In genomic region chrX:164526566-164526965, GRCm38 (mm10) we compare ENCODE assay signal across 24 mouse cellular contexts. TPM values are rescaled to one million over a fixed set of nuclear protein-coding genes. Genes with fewer than 3 reads are reported as not detected.
"Had no signal": no experiment of that assay in that cellular context is flagged by ENCODE, and none has a peak within 500 bp of the region (broad histone marks: within the 10 kb centered on the region; RNA-seq: fewer than 3 reads in every experiment).

No protein-coding gene starts in this region.

- H3K4me1 ChIP-seq: limb, embryonic 12.5 days; limb, embryonic 15.5 days; lung, embryonic 15.5 days; megakaryocyte, embryonic 14.5 days; midbrain, embryonic 10.5 days; midbrain, embryonic 13.5 days; neural tube, embryonic 13.5 days; stomach, embryonic 15.5 days had no signal

- ATAC-seq: hindbrain, postnatal 0 days; inflammation-experienced regulatory T-cells, adult 6 months; intestine, embryonic 16.5 days; midbrain, embryonic 13.5 days; midbrain, embryonic 16.5 days had no signal

- H3K4me2 ChIP-seq: limb, embryonic 12.5 days; limb, embryonic 15.5 days; lung, embryonic 15.5 days; midbrain, embryonic 13.5 days; neural tube, embryonic 13.5 days; stomach, embryonic 15.5 days had no signal

- H3K4me3 ChIP-seq: limb, embryonic 12.5 days; limb, embryonic 15.5 days; lung, embryonic 15.5 days; megakaryocyte, embryonic 14.5 days; midbrain, embryonic 10.5 days; midbrain, embryonic 13.5 days; myocyte; neural tube, embryonic 13.5 days; stomach, embryonic 15.5 days had no signal

- H3K27ac ChIP-seq: hindbrain, postnatal 0 days; limb, embryonic 12.5 days; limb, embryonic 15.5 days; liver, embryonic 14.5 days; lung, embryonic 15.5 days; midbrain, embryonic 10.5 days; midbrain, embryonic 13.5 days; neural tube, embryonic 13.5 days; stomach, embryonic 15.5 days had no signal

- H3K9ac ChIP-seq: limb, embryonic 12.5 days; limb, embryonic 15.5 days; liver, embryonic 14.5 days; lung, embryonic 15.5 days; midbrain, embryonic 13.5 days; neural tube, embryonic 13.5 days; stomach, embryonic 15.5 days had no signal

- H3K36me3 ChIP-seq: limb, embryonic 12.5 days; limb, embryonic 15.5 days; lung, embryonic 15.5 days; midbrain, embryonic 10.5 days; midbrain, embryonic 13.5 days; neural tube, embryonic 13.5 days; stomach, embryonic 15.5 days had no signal

- DNase-seq: kidney, postnatal 4 days; left cerebral cortex, postnatal 4 days; lung, adult 18-20 months; lung, postnatal 10 days; lung, postnatal 36 days; retina, postnatal 1 day; right cerebral cortex, postnatal 25 days; spleen, adult 18-20 months; thymus, postnatal 25 days had no signal

- H3K27me3 ChIP-seq: limb, embryonic 15.5 days; neural tube, embryonic 13.5 days; stomach, embryonic 15.5 days had no signal

- H3K9me3 ChIP-seq: limb, embryonic 12.5 days; limb, embryonic 15.5 days; lung, embryonic 15.5 days; megakaryocyte, embryonic 14.5 days; midbrain, embryonic 10.5 days; midbrain, embryonic 13.5 days; neural tube, embryonic 13.5 days; stomach, embryonic 15.5 days had no signal

RNA-seq across cellular contexts. Expression of gene Asb9, which starts 20.4 kb away (rescaled TPM):
- polyA plus RNA-seq: hindbrain, postnatal 0 days; inflammation-experienced regulatory T-cells, adult 6 months; intestine, embryonic 16.5 days; liver, embryonic 14.5 days; lung, embryonic 15.5 days; midbrain, embryonic 16.5 days; myocyte; neural tube, embryonic 13.5 days; stomach, embryonic 15.5 days; thymus, postnatal 0 days had no signal
